In the genomic region with DNA sequence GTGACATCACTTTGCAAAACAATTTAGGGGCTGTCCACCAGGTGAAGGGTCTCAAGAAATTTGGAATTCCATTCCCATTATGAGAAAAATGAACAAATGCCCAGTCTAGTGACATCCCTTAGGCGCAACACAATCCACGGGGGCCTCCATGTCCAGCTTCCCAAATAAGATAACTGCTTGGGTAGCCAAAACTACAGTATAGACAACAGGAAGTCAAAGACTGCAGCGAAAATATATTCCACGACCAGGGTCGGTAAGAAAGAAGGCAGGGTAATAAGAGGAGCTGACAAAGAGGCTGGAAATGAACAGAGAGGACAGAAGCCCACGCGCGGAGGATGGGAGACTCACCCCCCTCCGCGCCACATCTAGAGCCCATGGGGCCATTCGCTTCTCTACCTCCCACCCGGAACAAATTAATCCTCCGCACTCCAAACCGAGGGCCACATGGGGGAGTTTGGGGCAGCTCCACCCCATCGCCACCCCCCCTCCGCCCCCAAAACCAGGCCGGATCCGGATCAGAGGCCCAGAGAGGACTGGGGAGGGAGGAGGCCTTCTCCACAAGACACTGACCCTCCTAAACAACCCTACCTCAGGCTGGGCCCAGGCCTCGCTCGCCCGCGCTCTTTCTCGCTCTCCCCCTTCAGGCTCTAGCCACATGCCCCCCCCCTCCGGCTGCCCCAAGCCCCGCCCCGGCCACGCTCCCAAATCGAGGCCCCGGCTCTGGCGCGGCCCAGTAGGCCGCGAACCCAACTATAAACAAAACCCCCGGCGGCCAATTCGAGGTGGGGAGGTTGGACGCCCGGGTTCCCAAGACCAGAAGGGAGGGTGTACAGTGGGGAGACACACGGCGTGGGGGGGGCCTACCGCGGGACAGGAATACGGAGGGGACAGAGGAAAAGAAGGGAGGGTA, we compare ENCODE assay signal across 8 mouse cellular contexts. TPM values are rescaled to one million over a fixed set of nuclear protein-coding genes. Genes with fewer than 3 reads are reported as not detected.
A peak's percentile ranks its signal among the peaks of the same experiment; 100 is the strongest.
DNase-seq lines count a peak whose midpoint lies in the region; TF ChIP-seq lines count a peak whose summit lies in the region.

A gene (plus strand): TSS at position 196 of the 910 bp plus-strand sequence.

- H3K4me3 ChIP-seq in midbrain, embryonic 10.5 days = peak within 1 kb of the TSS; percentile 96
- peak within 1 kb of the TSS; percentile 91 for H3K4me3 ChIP-seq in small intestine, adult 2 months (ENCODE audit: low read depth, low read length)

- peak within 1 kb of the TSS; percentile 96 for H3K27ac ChIP-seq in midbrain, embryonic 10.5 days (replicated peaks)
- peak within 1 kb of the TSS; percentile 68 for H3K27ac ChIP-seq in small intestine, adult 2 months (ENCODE audit: insufficient read depth, low read depth, low read length)

- TF ChIP-seq POLR2A in small intestine, adult 2 months (IDR thresholded peaks at IDR 0.05; ENCODE audit: low read depth, low read length) = no peak

- no peaks in the 10 kb centered on the region for H3K27me3 ChIP-seq in midbrain, embryonic 10.5 days (ENCODE audit: low read depth, poor library complexity, severe bottlenecking)
- no peaks in the 10 kb centered on the region for H3K27me3 ChIP-seq in small intestine, adult 2 months (ENCODE audit: control insufficient read depth, insufficient read depth, low read length)

- peaks cover 49% of the 10 kb centered on the region for H3K36me3 ChIP-seq in midbrain, embryonic 10.5 days
- H3K36me3 ChIP-seq in small intestine, adult 2 months (ENCODE audit: control insufficient read depth, insufficient read depth, low read length) = peaks cover 20% of the 10 kb centered on the region

- TF ChIP-seq CTCF in small intestine, adult 2 months (IDR thresholded peaks at IDR 0.05; ENCODE audit: extremely low read depth, insufficient read length, insufficient replicate concordance, low read depth, low read length) = no peak

- DNase-seq in kidney, adult 9 months = peak; percentile 40
- no peak for DNase-seq in kidney, adult 18-20 months
- DNase-seq in embryo, embryonic 11 days = peak; percentile 73
- DNase-seq in gastrocnemius, postnatal 14 days = peak; percentile 61
- peak; percentile 84 for DNase-seq in induced T-regulatory cell, adult 2 months (ENCODE audit: low read depth)
- DNase-seq in left cerebral cortex, postnatal 4 days = peak; percentile 68
- no peak for DNase-seq in midbrain, embryonic 10.5 days (ENCODE audit: low spot score)

- H3K4me1 ChIP-seq in midbrain, embryonic 10.5 days = peaks cover 30% of the 10 kb centered on the region
- H3K4me1 ChIP-seq in small intestine, adult 2 months (ENCODE audit: control insufficient read depth, insufficient read depth, insufficient read length, low read length) = peaks cover 2% of the 10 kb centered on the region; the same call in 1 of the 2 replicates

- under 1% methylated on average over 43 of the region's 43 CpGs for WGBS in midbrain, embryonic 10.5 days
- 1% methylated on average over 43 of the region's 43 CpGs for WGBS in small intestine, adult 2 months

- no peaks in the 10 kb centered on the region for H3K9me3 ChIP-seq in midbrain, embryonic 10.5 days (replicated peaks)

- intact Hi-C loops in gastrocnemius, postnatal 14 days (cut with DNase I; ENCODE audit: low total_unique reads) = no loop called here
- intact Hi-C loops in left cerebral cortex, postnatal 4 days (cut with DNase I) = no loop called here

RNA-seq across cellular contexts. Expression of the gene that starts here (rescaled TPM):
- total RNA-seq in gastrocnemius, postnatal 14 days (2021) = 10 to 100 TPM; 46.8 to 56.9 TPM
- 10 to 100 TPM; 72.3 to 83.5 TPM for total RNA-seq in left cerebral cortex, postnatal 4 days (2021)
- 235 and 237 TPM in 2 replicates for polyA plus RNA-seq in midbrain, embryonic 10.5 days (2016; fragmentation: Nextera tagmentation; extraction: Ambion mirVana)
- 12.9 and 18.1 TPM in 2 replicates for polyA plus RNA-seq in small intestine, adult 2 months (2012; rRNA removed)

Comparison
In these comparisons a context has a peak if more than half of its experiments do, and no peak if none do; other contexts are left out.
1. RNA of the gene that starts here (polyA plus RNA-seq): 235 to 237 TPM in midbrain, embryonic 10.5 days; 12.9 to 18.1 TPM in small intestine, adult 2 months; every median in the first group is over 10 times any median in the second.
2. DNase-seq: peak in kidney, adult 9 months (single experiment), embryo, embryonic 11 days (single experiment), gastrocnemius, postnatal 14 days (single experiment), induced T-regulatory cell, adult 2 months (single experiment) and left cerebral cortex, postnatal 4 days (single experiment); none in kidney, adult 18-20 months (single experiment) and midbrain, embryonic 10.5 days (single experiment).